Mouse (Mus musculus): Measurements from ENCODE around the gene Gm49383.
"Not testable (repeated sequence)": the region's sequence is repeated elsewhere in the genome, so short reads cannot be mapped to it uniquely, and the experiment has no call there.

Gene Gm49383

GRCm38 (mm10) chr12:69166861-69167581 lies 29.9 kb downstream of the Gm49383 start:
- DNase-seq (ENCODE audit: low read depth, low spot score): not testable (repeated sequence)

GRCm38 (mm10) chr12:69164904-69165303 lies 32.0 kb downstream of the Gm49383 start:
- no peak for DNase-seq (ENCODE audit: low read depth, low spot score)

GRCm38 (mm10) chr12:69163586-69163985 lies 33.3 kb downstream of the Gm49383 start:
- DNase-seq (ENCODE audit: low read depth, low spot score): not testable (repeated sequence)

- not testable (repeated sequence) for DNase-seq (ENCODE audit: low read depth, low spot score)
Observed at GRCm38 (mm10) chr12:69160677-69161076, 36.2 kb downstream of the Gm49383 start.

- peak; percentile 89 for DNase-seq (ENCODE audit: low read depth, low spot score)
Observed at GRCm38 (mm10) chr12:69159578-69159940, 37.3 kb downstream of the Gm49383 start.

- DNase-seq (ENCODE audit: low read depth, low spot score): peak; percentile 100
Observed at GRCm38 (mm10) chr12:69158765-69159577, 37.9 kb downstream of the Gm49383 start, which contains the start of gene Rps29. Gene Rps29, minus strand, starts transcription at chr12:69159186.

GRCm38 (mm10) chr12:69158366-69158764 lies 38.5 kb downstream of the Gm49383 start:
- no peak for DNase-seq (ENCODE audit: low read depth, low spot score)

- DNase-seq (ENCODE audit: low read depth, low spot score): no peak
Observed at GRCm38 (mm10) chr12:69157107-69157506, 39.8 kb downstream of the Gm49383 start.

- DNase-seq (ENCODE audit: low read depth, low spot score): no peak
Observed at GRCm38 (mm10) chr12:69156436-69156835, 40.5 kb downstream of the Gm49383 start.

GRCm38 (mm10) chr12:69155923-69156322 lies 41.0 kb downstream of the Gm49383 start:
- no peak for DNase-seq (ENCODE audit: low read depth, low spot score)

- DNase-seq (ENCODE audit: low read depth, low spot score): no peak
Observed at GRCm38 (mm10) chr12:69150049-69150448, 46.9 kb downstream of the Gm49383 start.

GRCm38 (mm10) chr12:69147166-69147735 lies 49.7 kb downstream of the Gm49383 start:
- DNase-seq (ENCODE audit: low read depth, low spot score): no peak

- no peak for DNase-seq (ENCODE audit: low read depth, low spot score)
Observed at GRCm38 (mm10) chr12:69143460-69143859, 53.4 kb downstream of the Gm49383 start.

GRCm38 (mm10) chr12:69139841-69140240 lies 57.1 kb downstream of the Gm49383 start:
- no peak for DNase-seq (ENCODE audit: low read depth, low spot score)

GRCm38 (mm10) chr12:69139201-69139600 lies 57.7 kb downstream of the Gm49383 start:
- no peak for DNase-seq (ENCODE audit: low read depth, low spot score)
